Mouse (Mus musculus): ENCODE measurements around the gene Eefsec.

Eefsec gene

GRCm38 (mm10) chr6:88255435-88255834, 190.9 kb downstream of the Eefsec start:
- DNase-seq = no peak

- DNase-seq = no peak
Observed at GRCm38 (mm10) chr6:88254082-88254481, 192.3 kb downstream of the Eefsec start.

- no peak for DNase-seq
Observed at GRCm38 (mm10) chr6:88251798-88252478, 194.4 kb downstream of the Eefsec start.

GRCm38 (mm10) chr6:88251396-88251795, 194.9 kb downstream of the Eefsec start:
- no peak for DNase-seq

- no peak for DNase-seq
Observed at GRCm38 (mm10) chr6:88249231-88249630, 197.1 kb downstream of the Eefsec start.

- peak; percentile 77 for DNase-seq
Observed at GRCm38 (mm10) chr6:88242604-88243003, 203.7 kb downstream of the Eefsec start.

- peak; percentile 40 for DNase-seq
Observed at GRCm38 (mm10) chr6:88236513-88236912, 209.8 kb downstream of the Eefsec start.

- peak; percentile 80 for DNase-seq
Observed at GRCm38 (mm10) chr6:88235983-88236382, 210.4 kb downstream of the Eefsec start.

GRCm38 (mm10) chr6:88235461-88235860, 210.9 kb downstream of the Eefsec start:
- no peak for DNase-seq

- DNase-seq = no peak
Observed at GRCm38 (mm10) chr6:88233996-88234395, 212.3 kb downstream of the Eefsec start.

GRCm38 (mm10) chr6:88232221-88232620, 214.1 kb downstream of the Eefsec start:
- no peak for DNase-seq

- DNase-seq = no peak
Observed at GRCm38 (mm10) chr6:88231821-88232220, 214.5 kb downstream of the Eefsec start.

- no peak for DNase-seq
Observed at GRCm38 (mm10) chr6:88229221-88229620, 217.1 kb downstream of the Eefsec start.

GRCm38 (mm10) chr6:88227537-88227936, 218.8 kb downstream of the Eefsec start:
- no peak for DNase-seq

GRCm38 (mm10) chr6:88226570-88226994, 219.8 kb downstream of the Eefsec start:
- peak; percentile 70 for DNase-seq

GRCm38 (mm10) chr6:88221968-88222367, 224.4 kb downstream of the Eefsec start, which contains the start of gene Dnajb8:
Gene Dnajb8 (plus strand): TSS chr6:88222268.
- DNase-seq = no peak

- DNase-seq = peak; percentile 59
Observed at GRCm38 (mm10) chr6:88219094-88219493, 227.2 kb downstream of the Eefsec start.

- no peak for DNase-seq
Observed at GRCm38 (mm10) chr6:88216199-88216598, 230.1 kb downstream of the Eefsec start.

- DNase-seq = no peak
Observed at GRCm38 (mm10) chr6:88215797-88216196, 230.5 kb downstream of the Eefsec start.

GRCm38 (mm10) chr6:88210182-88210581, 236.2 kb downstream of the Eefsec start:
- no peak for DNase-seq

GRCm38 (mm10) chr6:88209453-88209852, 236.9 kb downstream of the Eefsec start:
- no peak for DNase-seq

GRCm38 (mm10) chr6:88208321-88208720, 238.0 kb downstream of the Eefsec start:
- no peak for DNase-seq

- DNase-seq = no peak
Observed at GRCm38 (mm10) chr6:88207403-88208033, 238.8 kb downstream of the Eefsec start.

Data from retina, postnatal 1 day (tissue).